In the genomic region with DNA sequence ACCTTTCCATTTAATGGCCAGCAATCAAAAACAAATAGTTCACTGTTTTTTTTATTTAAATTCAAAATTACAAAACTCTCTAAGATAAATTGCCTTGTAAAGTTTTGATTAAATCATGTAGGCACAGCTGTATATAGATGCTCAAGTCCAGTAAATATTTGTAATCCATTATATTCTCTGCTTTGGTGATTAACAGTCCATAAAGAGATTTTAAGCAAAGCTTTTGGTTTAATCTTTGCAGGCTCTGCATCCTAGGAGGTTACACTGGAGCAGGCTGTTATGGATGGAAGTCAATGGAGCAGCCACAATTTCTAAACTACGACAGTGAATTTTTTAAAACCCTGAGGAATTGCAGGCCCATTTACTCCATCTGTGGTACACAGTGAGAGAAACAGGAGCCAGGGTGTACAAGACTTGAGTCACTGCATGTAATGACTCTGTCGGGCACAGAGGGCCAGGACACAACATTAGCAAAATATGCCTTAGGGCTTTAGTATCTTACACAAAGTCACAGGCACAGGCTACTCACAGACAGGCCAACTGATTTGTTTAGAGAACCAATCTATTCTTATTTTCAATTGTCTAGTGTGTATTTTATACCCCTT, we compare ENCODE assay signal across 28 mouse cellular contexts. TPM values are rescaled to one million over a fixed set of nuclear protein-coding genes. Genes with fewer than 3 reads are reported as not detected.
DNase-seq lines count a peak whose midpoint lies in the region; ATAC-seq and TF ChIP-seq lines count a peak whose summit lies in the region.
"Had no signal": no experiment of that assay in that cellular context is flagged by ENCODE, and none has a peak within 500 bp of the region (broad histone marks: within the 10 kb centered on the region; RNA-seq: fewer than 3 reads in every experiment).

No protein-coding gene starts in this region.

- ATAC-seq in hindbrain, embryonic 11.5 days (ENCODE audit: low FRiP score): peak; percentile 70
- ATAC-seq in hindbrain, embryonic 15.5 days (ENCODE audit: low FRiP score, low read depth): peak; percentile 56; the same call in 1 of the 2 replicates
- 0 out of 2 replicates have a peak, but pooled peaks have one; percentile 32 for ATAC-seq in midbrain, embryonic 16.5 days
- no peak for ATAC-seq in intestine, postnatal 0 days
- ATAC-seq: forebrain, embryonic 15.5 days; liver, postnatal 0 days; Patski had no signal

- H3K9me3 ChIP-seq in hindbrain, embryonic 11.5 days (ENCODE audit: control insufficient read depth, low read length): no peaks in the 10 kb centered on the region
- H3K9me3 ChIP-seq in hindbrain, embryonic 10.5 days: no peaks in the 10 kb centered on the region
- H3K9me3 ChIP-seq in hindbrain, embryonic 15.5 days: no peaks in the 10 kb centered on the region
- H3K9me3 ChIP-seq in midbrain, embryonic 16.5 days (replicated peaks; ENCODE audit: control insufficient read depth, low read length, poor library complexity, severe bottlenecking): no peaks in the 10 kb centered on the region
- H3K9me3 ChIP-seq in intestine, postnatal 0 days (ENCODE audit: control insufficient read depth): no peaks in the 10 kb centered on the region
- H3K9me3 ChIP-seq: embryonic facial prominence, embryonic 15.5 days; forebrain, embryonic 15.5 days; heart, embryonic 10.5 days; megakaryocyte, embryonic 14.5 days had no signal

- no peaks in the 10 kb centered on the region for H3K27me3 ChIP-seq in hindbrain, embryonic 11.5 days (ENCODE audit: control insufficient read depth, insufficient read depth, low read length)
- H3K27me3 ChIP-seq in hindbrain, embryonic 10.5 days (ENCODE audit: insufficient read depth, poor library complexity, severe bottlenecking): no peaks in the 10 kb centered on the region
- no peaks in the 10 kb centered on the region for H3K27me3 ChIP-seq in hindbrain, embryonic 15.5 days
- H3K27me3 ChIP-seq in midbrain, embryonic 16.5 days (ENCODE audit: control insufficient read depth, insufficient read depth, low read depth, low read length): no peaks in the 10 kb centered on the region
- no peaks in the 10 kb centered on the region for H3K27me3 ChIP-seq in intestine, postnatal 0 days (replicated peaks; ENCODE audit: control insufficient read depth, insufficient read depth, low read length)
- H3K27me3 ChIP-seq: embryonic facial prominence, embryonic 15.5 days; forebrain, embryonic 15.5 days; megakaryocyte, embryonic 14.5 days; Patski had no signal

- no peaks in the 10 kb centered on the region for H3K4me1 ChIP-seq in hindbrain, embryonic 11.5 days (replicated peaks; ENCODE audit: control insufficient read depth, insufficient read depth, low read length)
- H3K4me1 ChIP-seq in hindbrain, embryonic 10.5 days (replicated peaks): no peaks in the 10 kb centered on the region
- no peaks in the 10 kb centered on the region; the same call in 1 of the 2 replicates for H3K4me1 ChIP-seq in hindbrain, embryonic 15.5 days (replicated peaks)
- no peaks in the 10 kb centered on the region; the same call in 1 of the 2 replicates for H3K4me1 ChIP-seq in midbrain, embryonic 16.5 days (ENCODE audit: control insufficient read depth, insufficient read depth, low read length)
- H3K4me1 ChIP-seq in intestine, postnatal 0 days (replicated peaks; ENCODE audit: control insufficient read depth, insufficient read depth, low read length): 0 out of 2 replicates have a peak, but pooled peaks cover 3% of the 10 kb centered on the region
- H3K4me1 ChIP-seq: embryonic facial prominence, embryonic 15.5 days; forebrain, embryonic 15.5 days; heart, embryonic 10.5 days; megakaryocyte, embryonic 14.5 days had no signal

- no peaks in the 10 kb centered on the region for H3K36me3 ChIP-seq in hindbrain, embryonic 11.5 days (ENCODE audit: control insufficient read depth, insufficient read depth, low read length)
- H3K36me3 ChIP-seq in hindbrain, embryonic 10.5 days: no peaks in the 10 kb centered on the region
- no peaks in the 10 kb centered on the region for H3K36me3 ChIP-seq in hindbrain, embryonic 15.5 days
- no peaks in the 10 kb centered on the region for H3K36me3 ChIP-seq in midbrain, embryonic 16.5 days (ENCODE audit: control insufficient read depth, insufficient read depth, low read length)
- no peaks in the 10 kb centered on the region for H3K36me3 ChIP-seq in intestine, postnatal 0 days (ENCODE audit: control insufficient read depth, insufficient read depth)
- H3K36me3 ChIP-seq: embryonic facial prominence, embryonic 15.5 days; forebrain, embryonic 15.5 days; heart, embryonic 10.5 days had no signal

- no peak overlapping the region for H3K4me3 ChIP-seq in hindbrain, embryonic 11.5 days (ENCODE audit: low read depth, low read length)
- H3K4me3 ChIP-seq in hindbrain, embryonic 10.5 days: no peak overlapping the region
- H3K4me3 ChIP-seq in hindbrain, embryonic 15.5 days: no peak overlapping the region
- H3K4me3 ChIP-seq in midbrain, embryonic 16.5 days (ENCODE audit: low read depth, low read length): no peak overlapping the region
- no peak overlapping the region for H3K4me3 ChIP-seq in intestine, postnatal 0 days (ENCODE audit: low read depth, low read length)
- H3K4me3 ChIP-seq: embryonic facial prominence, embryonic 15.5 days; forebrain, embryonic 15.5 days; heart, embryonic 10.5 days; layer of hippocampus, adult 2 months; megakaryocyte, embryonic 14.5 days; myocyte had no signal

- WGBS in hindbrain, embryonic 11.5 days: 48% methylated on average over 2 of the region's 2 CpGs
- WGBS in hindbrain, embryonic 10.5 days: 62% methylated on average over 2 of the region's 2 CpGs
- WGBS in hindbrain, embryonic 15.5 days: 34% methylated on average over 2 of the region's 2 CpGs
- WGBS in midbrain, embryonic 16.5 days: 36% methylated on average over 2 of the region's 2 CpGs
- WGBS in intestine, postnatal 0 days: 71% methylated on average over 2 of the region's 2 CpGs

- TF ChIP-seq CTCF in intestine, postnatal 0 days (IDR thresholded peaks at IDR 0.05; ENCODE audit: low read depth): no peak

- DNase-seq in hindbrain, embryonic 11.5 days (ENCODE audit: low spot score): peak; percentile 15
- no peak for DNase-seq in hindbrain, embryonic 10.5 days (ENCODE audit: low spot score)
- DNase-seq in 3T3-L1 (ENCODE audit: low read depth, low spot score): peak; percentile 21
- no peak for DNase-seq in lung, adult 18-20 months
- DNase-seq in adrenal gland, adult 2 months: no peak
- DNase-seq: cerebellum, adult 8-10 months; cerebellum, postnatal 36 days; embryo, embryonic 11 days; gastrocnemius, postnatal 10 days; heart, postnatal 4 days; kidney, postnatal 25 days; liver, postnatal 0 days; lung, postnatal 14 days; right cerebral cortex, adult 18-20 months; thymus, adult 18-20 months; thymus, postnatal 36 days had no signal

- H3K9ac ChIP-seq in hindbrain, embryonic 11.5 days (ENCODE audit: low read depth, low read length): no peak overlapping the region
- H3K9ac ChIP-seq in hindbrain, embryonic 15.5 days: no peak overlapping the region
- H3K9ac ChIP-seq in midbrain, embryonic 16.5 days (ENCODE audit: low read depth, low read length): no peak overlapping the region
- H3K9ac ChIP-seq in intestine, postnatal 0 days (ENCODE audit: low read depth, low read length): no peak overlapping the region
- H3K9ac ChIP-seq: embryonic facial prominence, embryonic 15.5 days; forebrain, embryonic 15.5 days; liver, postnatal 0 days had no signal

- H3K27ac ChIP-seq in hindbrain, embryonic 11.5 days (ENCODE audit: low read depth, low read length): no peak overlapping the region
- H3K27ac ChIP-seq in hindbrain, embryonic 10.5 days: no peak overlapping the region
- H3K27ac ChIP-seq in hindbrain, embryonic 15.5 days (replicated peaks): no peak overlapping the region
- no peak overlapping the region for H3K27ac ChIP-seq in midbrain, embryonic 16.5 days (ENCODE audit: low read length)
- no peak overlapping the region for H3K27ac ChIP-seq in intestine, postnatal 0 days (ENCODE audit: low read depth, low read length)
- H3K27ac ChIP-seq: embryonic facial prominence, embryonic 15.5 days; forebrain, embryonic 15.5 days; heart, embryonic 10.5 days; layer of hippocampus, adult 2 months had no signal

- H3K4me2 ChIP-seq in hindbrain, embryonic 11.5 days (replicated peaks; ENCODE audit: low read depth, low read length): no peak overlapping the region
- no peak overlapping the region for H3K4me2 ChIP-seq in hindbrain, embryonic 15.5 days
- H3K4me2 ChIP-seq in midbrain, embryonic 16.5 days (ENCODE audit: low read length): no peak overlapping the region
- H3K4me2 ChIP-seq in intestine, postnatal 0 days (replicated peaks; ENCODE audit: low read depth): no peak overlapping the region
- H3K4me2 ChIP-seq: embryonic facial prominence, embryonic 15.5 days; forebrain, embryonic 15.5 days; liver, embryonic 11.5 days had no signal

RNA-seq across cellular contexts. Expression of gene Thsd7a, which starts 37.3 kb away (rescaled TPM):
- polyA plus RNA-seq in hindbrain, embryonic 11.5 days (2014; fragmentation: Nextera tagmentation; extraction: Ambion mirVana): 35.9 and 43.2 TPM in 2 replicates
- polyA plus RNA-seq in hindbrain, embryonic 10.5 days (2016; fragmentation: Nextera tagmentation; extraction: Ambion mirVana): 16.4 and 29.8 TPM in 2 replicates
- polyA plus RNA-seq in hindbrain, embryonic 15.5 days (2015; fragmentation: Nextera tagmentation; extraction: Ambion mirVana): 30.4 and 32.8 TPM in 2 replicates
- polyA plus RNA-seq in midbrain, embryonic 16.5 days (2015; fragmentation: Nextera tagmentation; extraction: Ambion mirVana): 28.4 and 34.2 TPM in 2 replicates
- 0.77 and 1.1 TPM in 2 replicates for polyA plus RNA-seq in intestine, postnatal 0 days (2015; fragmentation: Nextera tagmentation; extraction: Ambion mirVana)
- 10 to 100 TPM; 10.5 to 14.3 TPM for total RNA-seq in adrenal gland, adult 2 months (2021)
- 1.5 and 1.8 TPM in 2 replicates for polyA plus RNA-seq in adrenal gland, adult 2 months (2012; rRNA removed)
- total RNA-seq: granulocyte monocyte progenitor cell, adult 5-6 weeks had no signal

Comparison
In these comparisons a context has a peak if more than half of its experiments do, and no peak if none do; other contexts are left out.
1. DNase-seq: peak in hindbrain, embryonic 11.5 days (single experiment) and 3T3-L1 (single experiment); none in hindbrain, embryonic 10.5 days (single experiment), lung, adult 18-20 months (0 of 2) and adrenal gland, adult 2 months (single experiment).